Mouse (Mus musculus) spleen, postnatal 36 days (tissue): ENCODE measurements around the gene Robo2.

Source experiments
- DNase-seq, 2 experiments: peaks; one replicate each; pipeline ENCODE4 v3.0.0; 2022; ENCODE audit warnings: low spot score in 2 of 2, mixed read lengths in 1 of 2

Gene Robo2

DNA sequence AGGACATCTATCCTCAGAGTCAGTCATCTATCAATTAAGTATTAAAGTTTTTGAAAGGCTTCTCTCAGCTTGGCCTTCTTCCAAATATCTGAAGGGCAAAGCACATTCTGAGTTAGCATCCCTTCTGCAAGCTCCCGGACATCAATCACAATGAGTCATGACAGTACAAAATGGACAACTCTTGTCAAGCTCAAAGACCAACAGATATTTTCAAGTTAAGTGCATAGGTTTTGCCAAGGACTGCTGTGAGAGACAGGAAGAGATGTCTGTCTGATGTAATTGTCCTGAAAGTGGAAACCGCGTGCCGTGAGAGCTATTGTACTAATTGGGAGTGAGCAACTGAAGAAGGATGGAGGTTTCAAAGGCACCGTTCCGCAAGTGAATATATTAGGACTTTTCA is 465.5 kb downstream of the Robo2 start:
- DNase-seq, result no peak

GRCm38 (mm10) chr16:73940211-73940541 is 471.4 kb downstream of the Robo2 start:
- DNase-seq, result no peak

DNA sequence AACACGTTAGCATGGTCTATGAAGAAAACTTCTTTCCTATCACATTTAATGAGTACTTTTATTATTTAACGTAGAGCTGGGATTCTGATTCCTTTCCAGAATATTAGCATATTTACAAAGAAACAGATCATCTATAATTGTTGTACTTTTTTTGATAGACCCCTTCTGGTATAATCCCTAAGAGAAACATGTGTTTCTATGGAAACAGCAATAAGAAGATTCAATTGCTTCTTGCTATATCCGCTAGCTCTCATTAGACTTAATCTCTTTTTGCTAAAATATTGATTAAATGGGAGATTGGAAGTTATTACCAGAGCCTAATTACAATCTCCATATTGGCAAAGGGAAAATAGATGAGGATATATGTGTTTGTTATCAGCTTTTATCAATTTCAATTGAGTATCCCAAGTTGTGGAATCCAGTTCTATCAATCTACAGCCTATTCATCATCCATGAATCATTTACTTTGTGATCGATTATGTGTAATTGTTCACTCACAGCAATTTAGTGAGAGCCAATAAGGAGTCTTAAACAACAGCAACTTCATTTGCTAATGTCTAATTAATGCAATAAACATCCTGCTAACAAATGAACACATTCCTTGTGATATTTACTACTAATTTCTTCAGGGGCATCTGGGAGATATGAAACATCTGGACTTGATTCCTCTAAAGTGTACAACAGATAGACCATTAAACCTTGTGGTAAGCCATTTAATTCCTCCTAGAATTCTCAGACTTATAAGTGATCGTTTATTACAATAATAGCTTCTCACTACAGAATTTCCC is 472.0 kb downstream of the Robo2 start:
- DNase-seq, result no peak

DNA sequence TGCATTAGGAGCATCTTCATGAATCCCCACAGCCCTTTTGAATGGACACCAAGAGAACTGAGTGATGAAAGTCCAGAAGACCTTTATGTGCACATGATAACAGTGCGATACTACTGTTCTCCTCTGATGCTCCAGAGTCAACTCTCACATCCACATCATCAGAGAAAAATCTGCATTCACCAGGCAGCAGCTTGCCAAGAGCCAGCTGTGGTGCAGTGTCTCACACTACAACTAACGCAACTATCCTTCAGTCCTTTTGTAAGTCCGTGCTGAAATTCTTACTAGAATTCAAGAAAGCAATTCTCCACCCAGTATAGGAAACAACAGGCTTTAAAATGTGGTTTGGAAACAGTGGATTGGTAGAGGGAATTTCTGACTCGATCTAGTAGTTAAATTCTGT is 481.3 kb downstream of the Robo2 start:
- no peak for DNase-seq

GRCm38 (mm10) chr16:73927481-73927880 is 484.1 kb downstream of the Robo2 start:
- DNase-seq, result no peak

- no peak for DNase-seq
Observed at GRCm38 (mm10) chr16:73915425-73915824, 496.2 kb downstream of the Robo2 start.

DNA sequence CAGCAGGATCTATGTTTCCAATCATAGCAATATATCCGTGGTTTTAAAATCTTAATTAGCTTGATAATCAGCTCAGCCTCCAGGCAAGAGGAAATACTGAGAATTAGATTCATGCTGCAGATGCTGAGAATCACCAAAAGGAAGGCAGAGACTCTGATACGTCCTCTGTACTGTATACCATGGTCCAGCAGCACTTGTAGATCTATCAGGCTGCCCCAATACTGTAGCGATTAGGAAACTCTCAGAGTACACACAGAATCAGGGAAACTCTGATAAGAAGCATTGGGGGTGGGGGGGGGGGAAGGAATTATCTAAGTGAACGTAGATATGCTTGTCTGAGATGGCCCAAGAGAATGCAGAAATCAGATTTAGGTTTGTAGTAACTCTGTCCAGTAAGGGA is 496.7 kb downstream of the Robo2 start:
- no peak for DNase-seq

DNA sequence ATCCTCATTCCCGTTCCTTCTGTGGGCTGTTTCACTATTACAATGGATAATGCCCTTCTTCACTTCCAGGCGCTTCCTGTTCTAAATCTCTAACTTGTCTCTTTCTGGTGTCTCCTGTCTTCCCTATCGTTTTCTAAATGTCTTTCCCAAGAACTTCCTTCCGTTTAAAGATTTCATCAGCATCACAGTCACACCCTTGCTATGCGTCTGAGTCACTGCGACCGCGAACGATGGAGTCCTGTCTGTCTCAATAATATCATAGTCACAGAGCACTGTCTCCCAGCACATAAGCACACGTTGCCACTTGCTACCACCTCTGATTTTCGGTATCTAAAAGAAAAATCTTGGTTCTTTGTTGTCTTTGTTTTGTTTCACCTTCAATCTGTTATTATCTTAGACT is 503.1 kb downstream of the Robo2 start:
- no peak for DNase-seq

DNA sequence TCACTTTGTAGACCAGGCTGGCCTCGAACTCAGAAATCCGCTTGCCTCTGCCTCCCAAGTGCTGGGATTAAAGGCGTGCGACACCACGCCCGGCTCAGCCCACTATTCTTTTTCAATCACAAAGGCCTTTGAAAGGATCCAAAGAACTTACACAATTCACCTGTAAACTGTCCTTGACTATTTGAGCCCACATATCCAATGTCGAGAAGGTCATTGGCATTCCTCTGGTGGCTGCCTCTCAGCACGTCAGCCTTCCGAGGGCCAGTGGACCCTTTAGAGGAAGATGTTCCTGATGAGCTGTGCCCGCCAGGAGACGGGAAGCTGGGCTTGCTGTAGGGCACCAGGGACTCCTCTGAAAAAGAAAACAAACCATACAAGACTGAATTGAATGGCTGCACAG is 514.8 kb downstream of the Robo2 start:
- DNase-seq, result no peak

DNA sequence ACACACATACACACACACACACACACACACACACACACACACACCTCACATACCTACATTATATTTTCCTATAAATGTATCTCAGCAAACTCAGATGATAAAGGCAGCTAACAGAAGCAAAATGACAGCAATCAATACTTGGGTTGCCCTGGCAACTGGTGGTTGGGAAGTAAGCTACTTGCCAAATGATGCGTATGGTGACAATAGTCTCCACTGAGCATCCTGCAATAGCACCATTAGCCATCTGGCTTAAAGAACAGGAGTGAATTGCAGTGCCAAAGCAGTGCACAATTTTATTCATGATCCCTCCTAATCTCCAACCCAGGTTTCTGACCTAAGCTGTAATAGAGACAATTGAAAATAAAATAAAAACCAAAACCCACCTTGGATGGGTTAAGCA is 529.7 kb downstream of the Robo2 start:
- no peak for DNase-seq

- DNase-seq, result no peak
Observed at GRCm38 (mm10) chr16:73877973-73878372, 533.7 kb downstream of the Robo2 start.

DNA sequence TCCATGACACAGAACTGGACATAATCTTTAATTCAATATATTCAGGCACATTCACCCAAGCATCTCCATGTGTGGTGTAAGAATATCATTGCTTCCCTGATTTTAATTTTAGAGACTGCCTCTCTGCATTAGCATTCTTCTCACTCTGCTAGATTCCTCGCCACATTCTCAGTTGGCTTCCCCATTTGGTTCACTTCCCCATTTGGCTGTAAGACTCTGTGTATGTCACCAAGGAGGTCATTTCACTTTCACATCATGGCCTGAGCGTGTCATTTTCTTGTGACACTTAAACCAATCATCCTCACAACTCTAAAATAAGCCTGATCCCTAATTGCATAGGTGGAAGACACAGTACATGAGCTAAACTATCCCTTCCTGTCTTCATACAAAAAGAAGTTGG is 536.6 kb downstream of the Robo2 start:
- DNase-seq, result peak in 1 of 2 experiments; percentile 2

DNA sequence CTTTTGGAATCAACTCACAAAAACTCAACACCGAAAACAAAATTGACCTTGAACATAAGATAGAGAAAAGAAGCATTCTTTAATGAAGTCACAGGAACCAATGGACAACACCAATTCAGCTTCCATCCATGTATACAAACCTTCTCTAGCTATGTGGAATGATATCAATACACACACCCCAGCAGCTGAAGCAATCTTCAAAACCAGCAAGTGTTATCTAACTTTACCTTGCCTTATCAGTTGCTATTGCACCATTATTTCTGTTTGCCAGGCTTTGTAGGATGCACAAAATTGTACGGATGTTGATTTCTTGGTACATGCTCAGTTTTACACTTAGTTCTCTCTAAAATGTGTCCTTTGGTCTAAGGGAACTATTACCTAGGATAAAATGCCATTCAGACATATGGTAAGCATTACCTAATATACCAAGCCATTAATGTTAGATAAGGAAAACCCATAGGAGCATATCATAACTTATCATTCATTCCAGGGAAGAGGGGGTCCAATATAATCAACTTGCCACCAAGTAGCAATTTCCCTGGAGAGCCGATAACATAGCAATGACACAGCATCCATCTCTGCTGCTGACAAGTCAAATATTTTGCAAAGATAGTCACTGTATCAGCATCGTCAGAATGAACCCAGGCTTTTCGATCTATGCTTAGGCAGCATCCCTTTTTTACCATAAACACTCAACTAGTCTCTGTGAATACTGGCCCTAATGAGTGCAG is 537.6 kb downstream of the Robo2 start:
- DNase-seq, result no peak

DNA sequence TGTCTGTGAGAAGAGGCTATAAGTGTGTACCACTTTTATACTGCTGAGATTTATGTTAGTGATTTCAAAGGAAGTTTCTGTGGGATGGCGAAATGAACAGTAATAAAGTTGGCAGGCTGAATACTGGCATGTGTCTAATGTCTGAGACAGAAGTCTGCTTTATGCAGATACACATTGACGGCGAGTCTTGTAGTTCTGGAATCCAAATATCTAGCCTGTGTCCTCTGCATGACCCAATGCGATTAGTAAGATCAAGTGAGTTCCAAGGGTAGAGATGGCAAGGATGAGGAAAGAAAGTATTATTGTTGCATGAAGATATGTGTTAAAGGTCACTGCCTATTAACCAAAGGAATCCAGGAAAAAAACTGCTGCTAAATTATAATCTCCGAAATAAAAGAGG is 541.3 kb downstream of the Robo2 start:
- no peak for DNase-seq

DNA sequence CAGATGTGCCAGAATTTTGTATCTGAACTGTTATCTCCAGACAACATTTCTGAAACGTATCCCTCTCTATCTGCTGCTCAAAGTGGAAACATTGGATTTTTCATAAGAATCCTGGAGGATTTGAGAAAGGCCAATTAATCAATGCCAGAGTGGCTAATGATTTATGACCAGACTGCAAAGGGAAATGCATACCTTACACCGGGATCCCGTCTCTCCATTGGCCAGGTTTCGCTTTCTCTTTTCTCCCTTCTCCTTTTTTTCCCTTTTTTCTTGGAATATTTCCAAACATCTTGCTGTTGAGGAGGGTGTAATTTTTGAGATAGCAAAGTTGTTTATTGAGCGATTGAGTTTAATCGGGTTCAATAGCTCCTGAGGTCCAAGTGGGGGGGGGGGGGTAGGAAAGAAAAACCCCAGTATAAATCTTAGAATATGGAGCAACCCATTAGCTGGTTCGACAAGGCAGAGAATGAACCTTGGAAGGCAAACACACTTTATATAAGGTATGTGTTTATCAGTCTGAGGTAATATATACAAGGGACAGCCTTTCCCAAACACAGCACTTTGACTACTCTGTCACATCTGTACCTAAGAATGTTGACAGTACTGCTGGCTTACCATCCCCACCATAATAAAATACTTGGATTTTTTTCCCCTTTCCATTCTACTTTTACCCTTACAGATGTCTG is 542.0 kb downstream of the Robo2 start:
- DNase-seq, result no peak

DNA sequence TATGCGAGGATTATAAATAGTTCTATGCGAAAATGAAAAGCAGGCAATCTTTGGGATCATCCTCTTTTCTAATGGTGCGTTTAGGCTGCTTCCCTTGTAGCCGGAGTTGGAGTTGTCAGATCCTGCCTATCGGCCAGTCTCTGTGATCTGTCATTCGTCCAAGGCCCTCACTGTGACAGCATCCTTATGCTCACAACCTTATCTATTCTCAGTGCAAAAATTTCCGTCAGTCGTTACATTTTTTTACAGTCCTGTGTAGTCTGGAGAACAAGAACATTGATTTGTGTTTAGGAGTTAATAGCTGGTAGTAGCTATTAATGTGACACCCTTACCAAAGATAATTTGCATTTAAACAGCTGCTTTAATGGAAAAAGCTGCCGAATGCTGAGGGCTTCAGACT is 547.0 kb downstream of the Robo2 start:
- no peak for DNase-seq

- no peak for DNase-seq
Observed at GRCm38 (mm10) chr16:73863748-73864147, 547.9 kb downstream of the Robo2 start.

- no peak for DNase-seq
Observed at GRCm38 (mm10) chr16:73858717-73859116, 552.9 kb downstream of the Robo2 start.

DNA sequence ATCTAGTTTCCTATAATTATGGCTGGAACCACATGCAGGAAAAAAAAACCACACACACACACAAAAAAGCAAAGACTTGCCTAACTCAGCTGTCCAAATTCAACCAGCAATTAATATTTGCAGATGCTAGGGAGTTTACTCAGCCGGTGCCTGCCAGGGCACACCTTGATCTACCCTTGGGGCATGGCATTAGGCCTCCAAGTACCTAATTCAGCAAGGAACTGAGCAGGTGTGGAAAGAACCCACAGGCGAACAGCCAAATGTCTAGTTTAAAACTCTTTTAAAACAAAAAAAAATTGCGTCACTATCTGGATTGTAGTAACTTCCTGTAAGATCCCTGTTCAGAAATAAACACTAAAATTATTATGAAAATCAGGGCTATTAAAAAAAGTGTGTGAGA is 555.8 kb downstream of the Robo2 start:
- DNase-seq, result no peak
